Mouse (Mus musculus): Measurements from ENCODE around the gene Axdnd1. TPM values are rescaled to one million over a fixed set of nuclear protein-coding genes. Genes with fewer than 3 reads are reported as not detected.
"Not testable (repeated sequence)": the region's sequence is repeated elsewhere in the genome, so short reads cannot be mapped to it uniquely, and the experiment has no call there.

Axdnd1 gene
- total RNA-seq, 4 experiments from 2014 or later = 0.52 to 1.4 (median 0.73) TPM

GRCm38 (mm10) chr1:156344433-156344832 lies 76.5 kb downstream of the Axdnd1 start:
- no peak for DNase-seq (ENCODE audit: low spot score in 2 of 2)

GRCm38 (mm10) chr1:156340847-156341246 lies 80.1 kb downstream of the Axdnd1 start:
- DNase-seq (ENCODE audit: low spot score in 2 of 2) = no peak

GRCm38 (mm10) chr1:156323126-156323525 lies 97.8 kb downstream of the Axdnd1 start:
- DNase-seq (ENCODE audit: low spot score in 2 of 2) = no peak

GRCm38 (mm10) chr1:156310630-156311029 lies 110.3 kb downstream of the Axdnd1 start, which contains the start of gene Nphs2:
Gene Nphs2 (plus strand): TSS chr1:156310727.
- DNase-seq (ENCODE audit: low spot score in 2 of 2) = no peak

- DNase-seq (ENCODE audit: low spot score in 2 of 2) = no peak
Measured at GRCm38 (mm10) chr1:156308595-156308994, 112.4 kb downstream of the Axdnd1 start.

GRCm38 (mm10) chr1:156302911-156303749 lies 117.8 kb downstream of the Axdnd1 start, which contains the start of gene Tdrd5:
Gene Tdrd5 (minus strand): TSS chr1:156303664.
- peak; percentile 13 to 50 for DNase-seq (ENCODE audit: low spot score in 2 of 2)

GRCm38 (mm10) chr1:156290016-156290415 lies 130.9 kb downstream of the Axdnd1 start:
- DNase-seq (ENCODE audit: low spot score in 2 of 2) = no peak

GRCm38 (mm10) chr1:156289222-156289587 lies 131.8 kb downstream of the Axdnd1 start:
- not testable (repeated sequence) for DNase-seq (ENCODE audit: low spot score in 2 of 2)

- no peak for DNase-seq (ENCODE audit: low spot score in 2 of 2)
Measured at GRCm38 (mm10) chr1:156288556-156289221, 132.3 kb downstream of the Axdnd1 start.

GRCm38 (mm10) chr1:156285541-156285896 lies 135.4 kb downstream of the Axdnd1 start:
- no peak for DNase-seq (ENCODE audit: low spot score in 2 of 2)

GRCm38 (mm10) chr1:156284851-156285540 lies 136.0 kb downstream of the Axdnd1 start:
- DNase-seq (ENCODE audit: low spot score in 2 of 2) = peak; percentile 42 to 52

- no peak for DNase-seq (ENCODE audit: low spot score in 2 of 2)
Measured at GRCm38 (mm10) chr1:156284207-156284606, 136.8 kb downstream of the Axdnd1 start.

GRCm38 (mm10) chr1:156280131-156280530 lies 140.8 kb downstream of the Axdnd1 start:
- no peak for DNase-seq (ENCODE audit: low spot score in 2 of 2)

GRCm38 (mm10) chr1:156273647-156274046 lies 147.3 kb downstream of the Axdnd1 start:
- DNase-seq (ENCODE audit: low spot score in 2 of 2) = no peak

Other genes with a start within 250 kb of the Axdnd1 start
- gene Fam163a, start 216.1 kb downstream of the Axdnd1 start, total RNA-seq (2022) = 10 to 100 TPM in 2 of 4 experiments, 1 to 10 TPM in 2; 9.3 to 15.2 (median 11.5) TPM
- 1 to 10 TPM; 5.8 to 6.8 (median 6.4) TPM for gene Tdrd5, start 117.5 kb downstream of the Axdnd1 start, total RNA-seq (2022)
- gene Nphs2, start 110.4 kb downstream of the Axdnd1 start, total RNA-seq (2022) = under 1 TPM in 3 of 4 experiments, not detected in 1; 0.19 to 0.57 (median 0.45) TPM
- gene Gm2000, start 55.1 kb downstream of the Axdnd1 start, total RNA-seq (2022) = 100 to 1,000 TPM; 359 to 380 (median 373) TPM
- 10 to 100 TPM; 55.0 to 67.6 (median 59.7) TPM for gene Soat1, start 53.2 kb upstream of the Axdnd1 start, total RNA-seq (2022)
- gene Gm10031, start 102.9 kb upstream of the Axdnd1 start, total RNA-seq (2022) = 10 to 100 TPM; 39.0 to 49.4 (median 43.5) TPM
- gene Abl2, start 137.6 kb upstream of the Axdnd1 start, total RNA-seq (2022) = 10 to 100 TPM; 76.6 to 82.4 (median 79.9) TPM